Mouse (Mus musculus): ENCODE results near the gene Calb2. TPM values are rescaled to one million over a fixed set of nuclear protein-coding genes. Genes with fewer than 3 reads are reported as not detected.

Gene Calb2
- not detected for polyA plus RNA-seq (2017; shearing (Covaris generic))

GRCm38 (mm10) chr8:110168046-110168445 is at the start of gene Calb2:
TSS of gene Calb2 (minus strand) at chr8:110168210.

GRCm38 (mm10) chr8:110215365-110215764 is 47.4 kb upstream of the Calb2 start, which contains the start of gene Cmtr2:
TSS of gene Cmtr2 (plus strand) at chr8:110215665.

GRCm38 (mm10) chr8:110102653-110103052 is 65.4 kb downstream of the Calb2 start, which contains the start of gene Gm17720:
TSS of gene Gm17720 (minus strand) at chr8:110102753.

GRCm38 (mm10) chr8:110100907-110101306 is 67.1 kb downstream of the Calb2 start, which contains the start of gene Gm21964:
TSS of gene Gm21964 (plus strand) at chr8:110101207.

Other genes starting within 250 kb of the Calb2 start
- not detected for gene Marveld3, start 206.0 kb downstream of the Calb2 start, polyA plus RNA-seq (2017; shearing (Covaris generic))
- not detected for gene Tat, start 177.8 kb downstream of the Calb2 start, polyA plus RNA-seq (2017; shearing (Covaris generic))
- 0.52 TPM for gene Chst4, start 128.5 kb downstream of the Calb2 start, polyA plus RNA-seq (2017; shearing (Covaris generic))
- gene Zfp612, start 88.5 kb downstream of the Calb2 start, polyA plus RNA-seq (2017; shearing (Covaris generic)): 2.0 TPM
- not detected for gene Gm21964, start 67.0 kb downstream of the Calb2 start, polyA plus RNA-seq (2017; shearing (Covaris generic))
- gene Gm17720, start 65.5 kb downstream of the Calb2 start, polyA plus RNA-seq (2017; shearing (Covaris generic)): not detected
- gene Cmtr2, start 47.5 kb upstream of the Calb2 start, polyA plus RNA-seq (2017; shearing (Covaris generic)): 5.7 TPM
- 0.55 TPM for gene Hydin, start 98.8 kb upstream of the Calb2 start, polyA plus RNA-seq (2017; shearing (Covaris generic))

Data from effector memory CD4-positive, alpha-beta T cell, adult 7 months (primary cell).